Mouse (Mus musculus) right cerebral cortex, postnatal 36 days (tissue): ENCODE results near the gene Irf4.

Experiments used
- DNase-seq, 2 experiments: peaks; one replicate each; pipeline ENCODE4 v3.0.0; 2022; ENCODE audit warnings: low spot score in 2 of 2, mixed read lengths in 1 of 2

The Irf4 gene

DNA sequence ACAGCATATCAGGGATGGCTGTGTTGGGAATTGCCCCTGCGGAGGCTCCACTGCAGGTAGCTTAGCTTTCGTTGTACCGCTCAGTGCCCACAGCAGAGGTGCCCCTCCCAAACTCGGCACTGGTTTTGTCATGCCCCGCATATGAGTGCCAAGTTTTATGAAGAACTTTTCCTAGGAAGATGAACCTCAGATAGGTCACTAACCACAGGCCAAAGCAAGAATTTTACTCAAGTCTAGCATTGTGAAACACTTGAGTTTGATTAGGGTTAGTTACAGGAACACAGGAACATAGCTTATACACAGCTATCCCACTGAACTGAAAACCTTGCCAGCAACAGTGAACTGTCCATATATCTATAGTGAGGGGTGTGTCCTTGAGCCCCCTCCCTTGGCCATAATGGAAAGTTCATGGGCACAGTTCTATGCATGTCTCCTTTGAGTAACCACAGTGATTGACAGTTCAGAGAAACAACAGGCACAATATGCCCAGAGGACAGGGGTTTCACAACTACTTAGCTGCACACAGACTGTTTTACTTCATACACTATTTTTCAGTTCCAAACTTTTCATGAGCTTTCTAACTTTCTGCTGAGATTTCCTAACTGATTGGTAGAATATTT is 53.4 kb downstream of the Irf4 start:
- DNase-seq, result no peak

DNA sequence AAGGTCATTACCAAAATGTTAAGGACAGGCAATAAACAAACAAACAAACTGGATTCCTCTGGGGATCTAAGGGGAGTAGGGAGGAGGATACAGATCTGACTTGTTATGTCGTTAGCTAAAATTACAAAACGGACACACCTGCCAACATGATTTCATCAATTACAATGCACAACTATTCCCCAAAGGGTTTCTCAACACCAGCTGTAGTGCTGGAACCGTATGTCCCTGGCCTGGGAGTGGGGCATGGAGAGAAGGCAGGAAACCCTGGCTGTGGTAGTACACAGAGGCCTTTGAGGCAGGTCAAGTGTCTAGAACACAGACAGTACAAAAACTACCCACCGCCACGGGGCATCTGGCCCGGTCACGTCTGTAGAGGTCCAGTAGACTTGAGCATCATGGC is 60.2 kb downstream of the Irf4 start:
- no peak for DNase-seq

DNA sequence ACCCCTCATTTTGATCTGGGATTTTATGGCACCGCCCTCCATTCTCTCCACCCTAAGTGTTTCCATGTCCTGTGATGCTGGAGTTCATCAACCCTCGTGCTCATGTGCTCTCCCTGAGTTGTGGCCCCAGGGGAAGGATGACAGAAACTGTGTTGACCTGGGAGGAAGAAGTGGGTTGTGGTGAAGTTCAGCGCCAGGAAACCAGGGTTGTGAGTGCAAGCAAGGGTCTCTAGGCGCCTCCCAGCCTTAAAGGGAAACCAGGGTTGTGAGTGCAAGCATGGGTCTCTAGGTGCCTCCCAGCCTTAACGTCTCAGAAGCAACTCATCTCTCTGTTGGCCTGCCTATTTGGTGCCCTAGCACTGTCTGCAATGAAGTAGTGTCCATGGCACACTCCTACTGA is 64.4 kb downstream of the Irf4 start:
- DNase-seq, result no peak

DNA sequence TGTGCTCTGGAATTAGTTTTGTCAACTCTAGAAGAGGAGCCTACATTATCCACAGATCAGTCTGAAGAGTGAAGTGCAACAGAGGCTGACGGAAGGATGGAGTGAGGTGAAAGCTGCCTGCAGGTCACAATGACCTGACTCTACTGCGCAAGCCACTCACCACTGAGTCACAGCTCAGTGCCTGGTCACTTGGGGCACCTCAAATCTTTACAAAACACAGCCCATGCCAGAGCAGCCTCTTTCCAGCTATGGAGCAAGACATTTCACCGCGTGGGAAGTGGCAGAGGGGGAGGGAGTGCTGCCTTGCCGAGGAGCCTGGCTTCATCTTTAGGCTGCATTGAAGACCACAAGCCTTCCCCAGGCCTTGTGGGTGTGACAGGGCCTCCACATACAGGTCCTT is 65.2 kb downstream of the Irf4 start:
- no peak for DNase-seq
